Mouse (Mus musculus): Measurements from ENCODE around the gene Glis2. TPM values are rescaled to one million over a fixed set of nuclear protein-coding genes. Genes with fewer than 3 reads are reported as not detected.

Glis2 gene
- total RNA-seq (2015; ENCODE audit: low replicate concordance) (not detected in 2 replicates), total RNA-seq (2017; ENCODE audit: low replicate concordance) (not detected in 2 replicates)

- no peak for ATAC-seq (replicated peaks; ENCODE audit: low FRiP score, poor library complexity, severe bottlenecking)
Measured at GRCm38 (mm10) chr16:4593971-4594813, at the start of gene Glis2. TSS of gene Glis2 (plus strand) at chr16:4594713.

- no peak for ATAC-seq (replicated peaks; ENCODE audit: low FRiP score, poor library complexity, severe bottlenecking)
Measured at GRCm38 (mm10) chr16:4544845-4545244, 49.7 kb upstream of the Glis2 start.

- no peak for ATAC-seq (replicated peaks; ENCODE audit: low FRiP score, poor library complexity, severe bottlenecking)
Measured at GRCm38 (mm10) chr16:4546838-4547237, 47.7 kb upstream of the Glis2 start.

GRCm38 (mm10) chr16:4547611-4548010 is 46.9 kb upstream of the Glis2 start:
- ATAC-seq (replicated peaks; ENCODE audit: low FRiP score, poor library complexity, severe bottlenecking): no peak

- no peak for ATAC-seq (replicated peaks; ENCODE audit: low FRiP score, poor library complexity, severe bottlenecking)
Measured at GRCm38 (mm10) chr16:4548953-4549688, 45.4 kb upstream of the Glis2 start.

- peak; percentile 69 for ATAC-seq (replicated peaks; ENCODE audit: low FRiP score, poor library complexity, severe bottlenecking)
Measured at GRCm38 (mm10) chr16:4551056-4551455, 43.5 kb upstream of the Glis2 start.

- ATAC-seq (replicated peaks; ENCODE audit: low FRiP score, poor library complexity, severe bottlenecking): no peak
Measured at GRCm38 (mm10) chr16:4551885-4552284, 42.6 kb upstream of the Glis2 start.

GRCm38 (mm10) chr16:4552829-4553550 is 41.5 kb upstream of the Glis2 start:
- ATAC-seq (replicated peaks; ENCODE audit: low FRiP score, poor library complexity, severe bottlenecking): no peak

GRCm38 (mm10) chr16:4555555-4555954 is 39.0 kb upstream of the Glis2 start:
- no peak for ATAC-seq (replicated peaks; ENCODE audit: low FRiP score, poor library complexity, severe bottlenecking)

- ATAC-seq (replicated peaks; ENCODE audit: low FRiP score, poor library complexity, severe bottlenecking): no peak
Measured at GRCm38 (mm10) chr16:4557085-4557484, 37.4 kb upstream of the Glis2 start.

- peak; percentile 64 for ATAC-seq (replicated peaks; ENCODE audit: low FRiP score, poor library complexity, severe bottlenecking)
Measured at GRCm38 (mm10) chr16:4557949-4558348, 36.6 kb upstream of the Glis2 start.

- peak; percentile 92 for ATAC-seq (replicated peaks; ENCODE audit: low FRiP score, poor library complexity, severe bottlenecking)
Measured at GRCm38 (mm10) chr16:4558384-4558979, 36.0 kb upstream of the Glis2 start.

- ATAC-seq (replicated peaks; ENCODE audit: low FRiP score, poor library complexity, severe bottlenecking): no peak
Measured at GRCm38 (mm10) chr16:4558980-4559631, 35.4 kb upstream of the Glis2 start.

GRCm38 (mm10) chr16:4559715-4560144 is 34.8 kb upstream of the Glis2 start, which contains the start of gene Tfap4:
TSS of gene Tfap4 (minus strand) at chr16:4559854.
- ATAC-seq (replicated peaks; ENCODE audit: low FRiP score, poor library complexity, severe bottlenecking): peak; percentile 48; the same call in 1 of the 2 replicates

GRCm38 (mm10) chr16:4560145-4560952 is 34.2 kb upstream of the Glis2 start:
- 0 out of 2 replicates have a peak, but pooled peaks have one; percentile 27 for ATAC-seq (replicated peaks; ENCODE audit: low FRiP score, poor library complexity, severe bottlenecking)

- no peak for ATAC-seq (replicated peaks; ENCODE audit: low FRiP score, poor library complexity, severe bottlenecking)
Measured at GRCm38 (mm10) chr16:4567912-4568311, 26.6 kb upstream of the Glis2 start.

GRCm38 (mm10) chr16:4570737-4571136 is 23.8 kb upstream of the Glis2 start:
- no peak for ATAC-seq (replicated peaks; ENCODE audit: low FRiP score, poor library complexity, severe bottlenecking)

- ATAC-seq (replicated peaks; ENCODE audit: low FRiP score, poor library complexity, severe bottlenecking): no peak
Measured at GRCm38 (mm10) chr16:4576038-4576437, 18.5 kb upstream of the Glis2 start.
